Mouse (Mus musculus) cerebellum, postnatal 4 days (tissue): ENCODE measurements around the gene Tprgl.

Source experiments
- DNase-seq, 2 experiments: peaks; one replicate each; pipeline ENCODE4 v3.0.0; 2022; ENCODE audit warnings: low spot score in 2 of 2, mixed read lengths in 1 of 2

Gene Tprgl

DNA sequence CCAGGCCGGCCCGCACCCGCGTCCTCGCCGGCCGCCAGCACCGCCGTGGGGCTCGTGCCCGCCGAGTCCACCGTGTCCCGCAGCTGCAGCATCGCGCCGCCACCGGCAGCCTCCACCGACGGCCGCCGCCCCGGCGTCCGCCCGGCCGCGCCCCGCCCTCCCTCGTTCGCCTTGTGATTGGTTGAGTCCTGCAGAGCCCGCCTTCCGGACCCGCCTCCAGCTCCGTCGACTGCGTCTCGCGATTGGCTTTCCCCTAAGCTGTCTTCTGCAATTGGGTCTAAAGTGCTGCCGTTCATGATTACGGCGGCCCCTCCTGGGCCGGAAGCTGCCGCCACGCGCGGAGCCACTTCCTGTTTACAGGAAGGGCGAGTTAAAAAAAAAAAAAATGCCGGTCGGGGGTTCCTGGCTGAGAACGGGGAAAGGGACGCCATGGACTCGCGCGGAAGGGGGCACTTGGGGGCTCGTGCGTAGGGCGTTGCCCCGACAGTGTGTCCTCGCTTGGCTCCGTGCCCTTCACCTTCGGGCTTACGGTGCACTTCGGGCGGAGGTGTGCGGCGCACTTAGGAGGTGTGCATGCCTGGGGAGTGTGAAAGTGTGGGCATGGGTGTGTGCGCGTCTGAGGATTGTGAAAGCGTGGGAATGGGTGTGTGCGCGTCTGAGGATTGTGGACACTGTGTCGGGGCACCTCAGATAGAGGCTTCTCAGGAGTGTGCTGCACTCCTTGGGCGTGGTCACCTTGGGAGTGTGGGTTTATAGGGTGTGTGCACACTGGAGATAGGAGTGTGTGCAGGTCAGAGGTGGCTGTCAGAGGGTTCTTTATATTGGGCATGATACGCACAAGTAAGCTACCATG, at the start of gene Tprgl:
TSS of gene Tprgl (minus strand) at position 129 of the 853 bp plus-strand sequence.
- DNase-seq: peak; percentile 96 to 97

- DNase-seq: no peak
Measured at GRCm38 (mm10) chr4:154209825-154210224, 49.4 kb upstream of the Tprgl start.

GRCm38 (mm10) chr4:154209054-154209453, 48.6 kb upstream of the Tprgl start:
- no peak for DNase-seq

DNA sequence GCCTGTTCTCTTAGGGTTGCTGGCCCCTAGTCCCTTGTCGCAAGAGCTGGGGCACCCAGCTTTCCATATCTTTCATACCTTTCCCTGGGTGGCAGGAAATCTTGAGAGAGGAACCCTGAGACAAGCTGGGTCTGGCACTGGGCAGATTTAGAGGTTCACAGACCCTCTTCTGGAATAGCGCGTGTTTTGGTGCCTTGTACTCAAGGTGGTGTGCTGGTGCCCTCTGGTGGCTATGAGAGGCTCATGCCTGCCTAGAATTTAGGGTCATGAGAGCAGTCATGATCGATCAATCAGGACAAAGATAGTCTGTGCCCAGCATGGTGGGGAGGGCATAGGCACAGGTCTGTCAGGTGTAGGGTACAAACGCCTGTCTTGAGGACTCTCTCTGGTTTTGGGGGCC, 46.8 kb upstream of the Tprgl start:
- DNase-seq: peak; percentile 44 to 70

GRCm38 (mm10) chr4:154205392-154205791, 44.9 kb upstream of the Tprgl start:
- no peak for DNase-seq

DNA sequence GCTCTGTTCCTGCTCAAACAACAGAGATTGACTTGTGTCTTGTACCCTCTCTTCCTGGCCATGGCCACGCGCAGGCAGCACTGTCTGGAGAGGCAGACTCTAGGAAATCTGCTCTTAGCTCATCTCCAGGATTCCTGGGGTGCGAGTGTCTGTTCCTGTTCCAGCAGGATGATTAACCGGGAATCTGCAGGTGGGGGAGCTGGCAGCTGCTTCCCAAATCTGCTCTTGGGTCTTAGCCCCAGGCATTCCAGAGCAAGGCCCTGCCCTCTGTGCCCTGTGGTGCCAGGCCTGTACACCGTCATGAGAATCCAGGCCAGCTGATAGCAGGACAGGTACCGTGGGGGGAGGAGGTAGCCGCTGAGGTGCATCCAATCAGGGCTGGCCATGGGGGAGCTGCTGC, 44.1 kb upstream of the Tprgl start:
- DNase-seq: no peak

- no peak for DNase-seq
Measured at GRCm38 (mm10) chr4:154201511-154201910, 41.0 kb upstream of the Tprgl start.

DNA sequence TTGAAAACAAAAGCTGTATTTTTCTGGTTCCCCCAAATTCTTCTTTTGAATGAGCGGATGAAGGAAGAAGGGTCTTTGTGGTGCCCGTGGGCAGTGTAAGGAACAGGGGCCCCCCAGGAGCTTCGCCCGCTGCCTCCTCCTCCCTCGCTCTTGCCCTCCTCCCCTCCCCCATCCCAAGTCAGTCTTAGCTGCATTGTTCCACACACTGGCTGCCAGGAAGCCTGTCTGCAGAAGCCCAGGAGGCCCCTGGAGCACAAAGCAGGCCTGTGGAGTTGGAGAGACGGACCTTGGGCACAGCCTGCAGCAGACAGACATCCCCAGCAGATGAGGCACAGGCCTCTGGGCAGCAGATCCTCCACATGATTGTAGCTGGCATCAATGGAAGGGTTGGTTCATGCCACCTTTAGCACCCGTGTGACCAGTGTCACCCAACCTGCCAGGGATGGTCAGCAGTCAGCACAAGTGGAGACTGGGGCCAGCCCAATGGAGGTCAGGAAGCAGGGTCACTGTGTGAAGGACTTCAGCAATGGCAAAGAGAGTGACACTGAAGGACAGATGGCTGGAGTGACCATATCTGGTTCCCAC, 38.0 kb upstream of the Tprgl start:
- no peak for DNase-seq

DNA sequence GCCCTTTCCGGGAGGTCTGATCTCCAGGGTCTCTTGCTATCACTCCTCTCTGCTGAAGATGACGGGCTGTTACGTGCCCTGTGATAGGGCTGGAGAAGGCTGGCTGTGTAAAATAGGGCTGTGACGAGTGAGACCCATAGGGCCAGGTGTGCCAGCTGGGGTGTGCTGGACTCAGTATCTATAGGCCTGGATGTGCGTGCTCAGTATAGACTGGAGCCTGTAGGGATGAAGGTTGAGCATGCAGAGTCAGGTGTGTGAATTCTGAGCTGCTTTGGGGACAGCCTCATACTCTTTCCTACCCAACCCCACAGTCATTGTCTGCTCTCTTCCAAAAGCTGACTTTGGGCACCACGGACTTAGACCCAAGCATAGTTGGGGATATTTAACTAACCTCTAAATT, 37.5 kb upstream of the Tprgl start:
- no peak for DNase-seq

- no peak for DNase-seq
Measured at GRCm38 (mm10) chr4:154188948-154189347, 28.5 kb upstream of the Tprgl start.

- no peak for DNase-seq
Measured at GRCm38 (mm10) chr4:154186002-154186537, 25.6 kb upstream of the Tprgl start.

GRCm38 (mm10) chr4:154185001-154185400, 24.5 kb upstream of the Tprgl start:
- no peak for DNase-seq

GRCm38 (mm10) chr4:154183566-154183965, 23.1 kb upstream of the Tprgl start:
- no peak for DNase-seq

- no peak for DNase-seq
Measured at GRCm38 (mm10) chr4:154181001-154181400, 20.5 kb upstream of the Tprgl start.

DNA sequence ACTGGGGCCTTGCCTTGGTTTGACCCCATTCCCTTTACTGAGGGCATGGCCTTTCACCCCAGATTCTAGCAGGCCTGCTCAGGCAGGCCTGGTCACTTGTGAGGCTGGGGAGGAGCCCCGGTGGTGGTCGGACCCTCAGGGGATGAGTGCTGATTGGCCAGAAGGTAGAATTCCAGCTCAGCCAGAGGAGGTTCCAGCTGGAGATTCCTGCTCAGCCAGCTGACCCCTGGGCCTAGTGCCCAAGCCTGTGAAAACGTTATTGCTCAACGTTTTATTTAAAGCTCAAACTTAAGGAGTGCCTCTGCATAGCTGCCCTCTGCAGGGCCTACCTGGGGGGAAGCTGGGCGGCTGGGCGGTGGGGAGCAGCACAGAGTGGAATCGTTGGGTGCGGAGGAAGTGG, 16.8 kb upstream of the Tprgl start:
- DNase-seq: no peak

DNA sequence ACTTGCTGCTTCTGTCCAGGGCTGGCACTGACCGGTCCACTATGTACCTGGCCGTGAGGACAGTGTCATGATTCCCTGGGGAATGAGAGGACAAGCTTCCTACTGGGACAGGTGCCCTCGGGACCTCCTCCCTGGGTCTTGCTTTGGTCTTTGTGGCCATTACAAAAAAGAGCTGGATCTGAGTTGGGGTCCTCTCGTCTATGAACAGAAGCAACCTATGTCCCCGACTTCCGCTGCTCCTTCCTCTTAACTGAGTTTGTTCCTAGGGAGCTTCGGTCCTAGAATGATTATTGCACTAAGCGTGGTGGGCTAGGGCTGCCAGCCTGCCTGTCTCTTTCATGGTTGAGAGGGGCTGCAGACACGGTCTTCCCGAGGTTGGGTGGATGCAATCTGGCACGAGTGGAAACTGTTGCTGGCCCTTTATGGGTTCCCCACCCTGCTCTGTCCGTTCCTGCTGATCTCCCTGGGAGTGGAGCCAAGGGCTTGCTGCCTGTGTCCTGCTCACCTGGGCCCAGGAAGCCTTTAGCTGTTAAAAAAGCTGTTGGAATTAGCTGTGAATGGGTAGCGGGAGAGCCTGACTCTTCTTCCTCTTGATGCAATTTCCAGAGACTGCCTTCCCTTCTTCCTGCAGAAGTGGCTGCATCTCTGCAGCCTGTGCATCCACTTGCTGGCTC, 11.6 kb upstream of the Tprgl start:
- DNase-seq: no peak

- no peak for DNase-seq
Measured at GRCm38 (mm10) chr4:154171151-154171930, 10.9 kb upstream of the Tprgl start.

GRCm38 (mm10) chr4:154170506-154171150, 10.2 kb upstream of the Tprgl start, which contains the start of gene Megf6:
TSS of gene Megf6 (plus strand) at chr4:154170730.
- DNase-seq: no peak

- DNase-seq: no peak
Measured at GRCm38 (mm10) chr4:154170021-154170420, 9.6 kb upstream of the Tprgl start.

DNA sequence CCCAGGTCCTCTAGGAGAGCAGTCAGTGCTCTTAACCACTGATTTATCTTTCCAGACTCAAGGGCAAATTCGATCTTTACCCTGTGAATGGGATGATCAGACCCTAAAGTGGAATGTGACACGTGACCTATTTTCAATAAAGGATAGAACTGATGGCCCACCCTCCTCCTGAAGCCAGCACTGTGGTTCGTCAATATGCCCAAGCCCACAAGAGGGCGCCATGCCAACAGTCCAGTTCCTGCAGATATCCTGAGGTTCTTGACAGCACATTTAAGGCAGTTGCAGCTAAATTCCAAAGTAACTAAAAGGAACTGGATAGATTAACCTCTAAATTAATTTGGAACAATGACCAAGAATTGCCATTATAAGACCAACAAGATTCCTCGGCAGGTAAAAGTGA, 6.6 kb upstream of the Tprgl start:
- peak; percentile 46 to 71 for DNase-seq

GRCm38 (mm10) chr4:154163296-154163695, 2.8 kb upstream of the Tprgl start:
- DNase-seq: peak; percentile 71 to 83
